Mouse (Mus musculus): ENCODE measurements at regions not wholly inside any gene's neighbourhood (a gene's known extent, or its start where the extent isn't known, plus 50 kb on each side); places are given as distances from the start of the nearest gene placed in this dataset.

- 0 out of 2 replicates have a peak, but pooled peaks cover 3% of the 10 kb centered on the region for H3K4me1 ChIP-seq (replicated peaks; ENCODE audit: control insufficient read depth, insufficient read depth, low read length)
- H3K4me2 ChIP-seq (ENCODE audit: low read length): no peak overlapping the region
- H3K9ac ChIP-seq (replicated peaks; ENCODE audit: low read depth, low read length): no peak overlapping the region
- H3K4me3 ChIP-seq (replicated peaks; ENCODE audit: low read length): no peak overlapping the region
- no peak overlapping the region for H3K27ac ChIP-seq (ENCODE audit: low read length)
- no peaks in the 10 kb centered on the region for H3K9me3 ChIP-seq (ENCODE audit: control insufficient read depth, low read length)
- no peaks in the 10 kb centered on the region for H3K27me3 ChIP-seq (replicated peaks; ENCODE audit: control insufficient read depth, insufficient read depth, low read length)
- H3K36me3 ChIP-seq (ENCODE audit: control insufficient read depth, insufficient read depth): no peaks in the 10 kb centered on the region
- WGBS: 39% methylated on average over 10 of the region's 10 CpGs
- ATAC-seq: no peak
These were observed 79.4 kb upstream of the Btg3 start for GRCm38 (mm10) chr16:78456345-78456744.

- H3K27me3 ChIP-seq (replicated peaks; ENCODE audit: control insufficient read depth, insufficient read depth, low read length): no peaks in the 10 kb centered on the region
- no peak overlapping the region for H3K4me2 ChIP-seq (ENCODE audit: low read length)
- H3K4me3 ChIP-seq (replicated peaks; ENCODE audit: low read length): no peak overlapping the region
- ATAC-seq: no peak
- no peaks in the 10 kb centered on the region for H3K9me3 ChIP-seq (ENCODE audit: control insufficient read depth, low read length)
- WGBS: 87% methylated on average over 9 of the region's 9 CpGs
- 0 out of 2 replicates have a peak, but pooled peaks cover 3% of the 10 kb centered on the region for H3K4me1 ChIP-seq (replicated peaks; ENCODE audit: control insufficient read depth, insufficient read depth, low read length)
- H3K9ac ChIP-seq (replicated peaks; ENCODE audit: low read depth, low read length): no peak overlapping the region
- H3K36me3 ChIP-seq (ENCODE audit: control insufficient read depth, insufficient read depth): no peaks in the 10 kb centered on the region
- H3K27ac ChIP-seq (ENCODE audit: low read length): no peak overlapping the region
These were observed 77.5 kb upstream of the Btg3 start for GRCm38 (mm10) chr16:78454509-78454908.

DNA sequence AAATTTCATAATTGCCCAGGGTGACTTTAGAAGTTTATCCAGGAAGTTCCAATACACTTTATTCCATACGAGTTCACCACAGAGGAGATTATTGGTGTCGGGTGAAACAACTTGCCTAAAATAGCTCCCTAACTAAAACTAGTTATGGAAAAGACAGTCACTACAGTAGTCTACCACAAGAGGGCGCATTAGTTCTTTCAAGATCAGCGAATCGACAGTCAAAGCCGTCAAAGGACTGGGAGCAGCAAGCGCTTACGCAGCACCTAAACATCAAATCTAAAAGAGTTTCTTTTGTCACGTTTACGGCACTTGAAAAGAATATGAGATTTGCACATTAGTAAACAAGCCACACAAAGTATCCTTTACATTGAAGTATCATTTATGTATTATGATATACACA, 75.3 kb upstream of the Btg3 start:
- H3K9ac ChIP-seq (replicated peaks; ENCODE audit: low read depth, low read length): no peak overlapping the region
- WGBS: 4% methylated on average over 10 of the region's 10 CpGs

GRCm38 (mm10) chr16:78451750-78452149, 74.8 kb upstream of the Btg3 start:
- no peaks in the 10 kb centered on the region for H3K4me1 ChIP-seq (replicated peaks; ENCODE audit: control insufficient read depth, insufficient read depth, low read length)
- no peak overlapping the region for H3K4me3 ChIP-seq (replicated peaks; ENCODE audit: low read length)
- no peak overlapping the region for H3K4me2 ChIP-seq (ENCODE audit: low read length)
- ATAC-seq: no peak
- H3K27ac ChIP-seq (ENCODE audit: low read length): no peak overlapping the region
- H3K9me3 ChIP-seq (ENCODE audit: control insufficient read depth, low read length): no peaks in the 10 kb centered on the region
- WGBS: 89% methylated on average over 8 of the region's 8 CpGs
- no peak overlapping the region for H3K9ac ChIP-seq (replicated peaks; ENCODE audit: low read depth, low read length)
- H3K36me3 ChIP-seq (ENCODE audit: control insufficient read depth, insufficient read depth): no peaks in the 10 kb centered on the region
- H3K27me3 ChIP-seq (replicated peaks; ENCODE audit: control insufficient read depth, insufficient read depth, low read length): no peaks in the 10 kb centered on the region

More for the DNA sequence above, 75.3 kb upstream of the Btg3 start:
- Histone ChIP-seq H3K9me3 (ENCODE audit: control insufficient read depth, low read length) (no peaks in the 10 kb centered on the region), H3K27me3 (replicated peaks; ENCODE audit: control insufficient read depth, insufficient read depth, low read length) (no peaks in the 10 kb centered on the region), H3K4me1 (replicated peaks; ENCODE audit: control insufficient read depth, insufficient read depth, low read length) (no peaks in the 10 kb centered on the region), H3K4me3 (replicated peaks; ENCODE audit: low read length) (no peak overlapping the region), H3K36me3 (ENCODE audit: control insufficient read depth, insufficient read depth) (no peaks in the 10 kb centered on the region), H3K4me2 (ENCODE audit: low read length) (no peak overlapping the region), H3K27ac (ENCODE audit: low read length) (no peak overlapping the region)
- ATAC-seq: peak; percentile 63; the same call in 1 of the 2 replicates

DNA sequence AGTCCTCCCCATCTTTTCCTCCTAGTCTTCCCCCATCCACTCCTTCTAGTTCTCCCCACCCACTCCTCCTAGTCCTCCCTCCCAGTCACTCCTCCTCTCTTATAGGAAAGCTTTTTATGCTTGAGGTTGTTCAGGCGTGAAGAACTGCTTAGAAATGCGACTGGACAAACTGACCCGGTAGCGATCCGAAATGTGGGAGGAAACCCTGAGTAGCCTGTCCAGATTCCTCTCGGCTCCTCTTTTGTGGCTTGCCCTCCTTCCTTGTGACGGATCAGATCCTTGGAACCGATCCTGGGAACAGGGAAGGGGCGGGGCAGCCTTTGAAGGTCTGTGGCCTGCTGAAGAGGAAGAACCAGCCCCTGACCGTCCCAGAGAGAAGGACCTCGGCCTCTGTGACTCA, 74.3 kb upstream of the Btg3 start:
- Histone ChIP-seq H3K36me3 (ENCODE audit: control insufficient read depth, insufficient read depth) (no peaks in the 10 kb centered on the region), H3K4me1 (replicated peaks; ENCODE audit: control insufficient read depth, insufficient read depth, low read length) (no peaks in the 10 kb centered on the region), H3K27me3 (replicated peaks; ENCODE audit: control insufficient read depth, insufficient read depth, low read length) (no peaks in the 10 kb centered on the region), H3K4me3 (replicated peaks; ENCODE audit: low read length) (no peak overlapping the region), H3K4me2 (ENCODE audit: low read length) (no peak overlapping the region), H3K9me3 (ENCODE audit: control insufficient read depth, low read length) (no peaks in the 10 kb centered on the region), H3K9ac (replicated peaks; ENCODE audit: low read depth, low read length) (no peak overlapping the region), H3K27ac (ENCODE audit: low read length) (no peak overlapping the region)
- 55% methylated on average over 11 of the region's 11 CpGs for WGBS
- no peak for ATAC-seq

DNA sequence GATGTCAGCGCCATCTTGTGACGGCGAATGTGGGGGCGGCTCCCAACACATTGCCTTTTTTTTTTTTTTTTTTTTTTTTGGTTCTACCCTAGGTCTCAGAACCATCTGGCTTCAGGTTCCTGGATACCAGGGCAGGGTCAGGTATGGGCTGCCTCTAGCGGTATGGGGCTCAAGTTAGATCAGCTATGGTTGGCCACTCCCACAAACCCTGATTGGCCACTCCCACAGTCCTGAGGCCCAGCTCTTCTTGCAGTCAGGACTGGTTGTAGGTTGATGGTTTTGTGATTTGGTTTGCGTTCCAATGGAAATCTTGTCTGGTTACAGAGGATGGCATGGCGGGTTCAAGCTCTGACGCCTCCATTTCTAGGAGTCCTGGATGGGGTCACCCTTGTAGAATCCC, 72.2 kb upstream of the Btg3 start:
- 93% methylated on average over 8 of the region's 8 CpGs for WGBS
- Histone ChIP-seq H3K9me3 (ENCODE audit: control insufficient read depth, low read length) (no peaks in the 10 kb centered on the region), H3K27me3 (replicated peaks; ENCODE audit: control insufficient read depth, insufficient read depth, low read length) (no peaks in the 10 kb centered on the region), H3K36me3 (ENCODE audit: control insufficient read depth, insufficient read depth) (no peaks in the 10 kb centered on the region), H3K4me2 (ENCODE audit: low read length) (no peak overlapping the region), H3K27ac (ENCODE audit: low read length) (no peak overlapping the region), H3K4me1 (replicated peaks; ENCODE audit: control insufficient read depth, insufficient read depth, low read length) (no peaks in the 10 kb centered on the region), H3K9ac (replicated peaks; ENCODE audit: low read depth, low read length) (no peak overlapping the region), H3K4me3 (replicated peaks; ENCODE audit: low read length) (no peak overlapping the region)
- no peak for ATAC-seq

GRCm38 (mm10) chr16:78443262-78443661, 66.3 kb upstream of the Btg3 start:
- H3K9me3 ChIP-seq (ENCODE audit: control insufficient read depth, low read length): no peaks in the 10 kb centered on the region
- ATAC-seq: peak; percentile 57; the same call in 1 of the 2 replicates
- no peaks in the 10 kb centered on the region for H3K4me1 ChIP-seq (replicated peaks; ENCODE audit: control insufficient read depth, insufficient read depth, low read length)
- H3K4me3 ChIP-seq (replicated peaks; ENCODE audit: low read length): no peak overlapping the region
- H3K4me2 ChIP-seq (ENCODE audit: low read length): no peak overlapping the region
- H3K27ac ChIP-seq (ENCODE audit: low read length): no peak overlapping the region
- H3K27me3 ChIP-seq (replicated peaks; ENCODE audit: control insufficient read depth, insufficient read depth, low read length): no peaks in the 10 kb centered on the region
- WGBS: 88% methylated on average over 8 of the region's 8 CpGs
- no peak overlapping the region for H3K9ac ChIP-seq (replicated peaks; ENCODE audit: low read depth, low read length)
- no peaks in the 10 kb centered on the region for H3K36me3 ChIP-seq (ENCODE audit: control insufficient read depth, insufficient read depth)

DNA sequence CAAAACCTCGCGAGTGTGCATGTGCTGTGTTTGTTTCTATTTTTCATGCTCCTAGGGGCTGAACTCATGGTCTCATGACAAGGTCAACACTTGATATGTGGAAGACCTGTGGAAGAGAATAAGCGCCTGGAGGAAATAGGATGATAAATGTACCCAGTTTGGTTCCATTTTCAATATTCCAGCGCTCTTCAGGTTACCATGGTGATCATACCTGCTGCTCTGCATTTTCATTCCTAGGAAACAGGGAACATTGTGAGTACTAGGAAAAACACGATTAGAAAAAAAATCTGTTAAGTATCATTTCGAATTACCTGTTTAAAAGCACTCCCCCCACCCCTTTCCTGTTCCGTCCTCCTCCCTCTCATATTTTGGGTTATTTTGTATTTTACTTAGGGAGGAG, 65.8 kb upstream of the Btg3 start:
- Histone ChIP-seq H3K4me2 (ENCODE audit: low read length) (no peak overlapping the region), H3K36me3 (ENCODE audit: control insufficient read depth, insufficient read depth) (no peaks in the 10 kb centered on the region), H3K27ac (ENCODE audit: low read length) (no peak overlapping the region), H3K4me1 (replicated peaks; ENCODE audit: control insufficient read depth, insufficient read depth, low read length) (no peaks in the 10 kb centered on the region), H3K9ac (replicated peaks; ENCODE audit: low read depth, low read length) (no peak overlapping the region), H3K27me3 (replicated peaks; ENCODE audit: control insufficient read depth, insufficient read depth, low read length) (no peaks in the 10 kb centered on the region), H3K9me3 (ENCODE audit: control insufficient read depth, low read length) (no peaks in the 10 kb centered on the region), H3K4me3 (replicated peaks; ENCODE audit: low read length) (no peak overlapping the region)
- 91% methylated on average over 7 of the region's 7 CpGs for WGBS
- peak; percentile 47; the same call in 1 of the 2 replicates for ATAC-seq

DNA sequence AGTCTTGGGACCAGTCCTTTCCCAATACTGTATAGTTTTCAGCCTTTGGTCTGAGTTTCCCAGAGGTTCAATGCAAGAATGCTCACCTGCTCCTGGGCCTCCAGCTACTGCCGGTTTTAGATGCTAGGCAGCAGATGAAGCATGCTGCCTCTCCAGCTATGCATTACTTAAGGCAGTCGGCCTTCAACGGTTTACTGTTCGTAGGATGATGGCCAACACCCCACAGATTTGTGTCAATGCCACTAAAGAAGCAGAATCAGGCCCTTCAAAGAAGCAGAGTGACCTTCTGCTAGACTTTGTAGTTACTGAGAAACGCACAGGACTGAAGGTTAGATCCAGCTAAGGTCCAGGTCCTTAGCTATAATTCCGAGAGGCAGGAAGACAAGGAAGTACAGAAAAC, 65.0 kb upstream of the Btg3 start:
- H3K4me1 ChIP-seq (replicated peaks; ENCODE audit: control insufficient read depth, insufficient read depth, low read length): no peaks in the 10 kb centered on the region
- no peak overlapping the region for H3K4me2 ChIP-seq (ENCODE audit: low read length)
- H3K9ac ChIP-seq (replicated peaks; ENCODE audit: low read depth, low read length): no peak overlapping the region
- H3K27ac ChIP-seq (ENCODE audit: low read length): no peak overlapping the region
- H3K9me3 ChIP-seq (ENCODE audit: control insufficient read depth, low read length): no peaks in the 10 kb centered on the region
- H3K36me3 ChIP-seq (ENCODE audit: control insufficient read depth, insufficient read depth): no peaks in the 10 kb centered on the region
- H3K4me3 ChIP-seq (replicated peaks; ENCODE audit: low read length): no peak overlapping the region
- no peaks in the 10 kb centered on the region for H3K27me3 ChIP-seq (replicated peaks; ENCODE audit: control insufficient read depth, insufficient read depth, low read length)
- WGBS: 92% methylated on average over 6 of the region's 6 CpGs
- no peak for ATAC-seq

DNA sequence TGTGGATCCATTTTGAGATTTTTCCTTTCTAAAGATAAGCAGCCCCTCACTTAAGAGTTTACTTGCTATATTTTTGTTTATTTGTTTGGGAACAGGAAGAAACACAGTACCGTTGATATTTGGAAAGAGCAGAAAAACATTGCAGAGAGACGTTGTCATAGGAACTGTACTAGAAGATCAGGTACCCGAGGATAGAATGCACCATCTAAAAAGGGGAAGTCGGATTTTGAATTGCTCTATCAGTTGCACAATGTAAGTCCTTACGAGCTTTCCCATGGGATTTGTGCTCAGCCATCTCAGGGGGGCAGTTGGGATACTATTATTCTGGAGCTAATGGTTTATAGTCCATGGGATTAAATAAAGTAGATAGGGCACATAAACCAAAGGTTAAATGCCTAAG, 58.7 kb upstream of the Btg3 start:
- ATAC-seq: no peak

More for the DNA sequence above, 58.7 kb upstream of the Btg3 start:
- H3K27me3 ChIP-seq (replicated peaks; ENCODE audit: control insufficient read depth, insufficient read depth, low read length): no peaks in the 10 kb centered on the region
- no peaks in the 10 kb centered on the region for H3K36me3 ChIP-seq (ENCODE audit: control insufficient read depth, insufficient read depth)
- no peak overlapping the region for H3K9ac ChIP-seq (replicated peaks; ENCODE audit: low read depth, low read length)
- no peak overlapping the region for H3K4me3 ChIP-seq (replicated peaks; ENCODE audit: low read length)
- H3K4me1 ChIP-seq (replicated peaks; ENCODE audit: control insufficient read depth, insufficient read depth, low read length): no peaks in the 10 kb centered on the region
- H3K4me2 ChIP-seq (ENCODE audit: low read length): no peak overlapping the region
- no peaks in the 10 kb centered on the region for H3K9me3 ChIP-seq (ENCODE audit: control insufficient read depth, low read length)
- H3K27ac ChIP-seq (ENCODE audit: low read length): no peak overlapping the region
- WGBS: 75% methylated on average over 5 of the region's 5 CpGs

Measured in forebrain, embryonic 16.5 days (tissue).